Mouse (Mus musculus) stomach, postnatal 0 days (tissue): ENCODE results near the gene Fam187b. TPM values are rescaled to one million over a fixed set of nuclear protein-coding genes. Genes with fewer than 3 reads are reported as not detected.

Source experiments
- ATAC-seq: fragments of 200-750 bp; cut with Nextera tagmentation; 2 replicates; pipeline ENCODE4 v1.8.0; 2017; ENCODE audit not compliant: low FRiP score, low TSS enrichment
- DNase-seq: peaks from one replicate; pipeline ENCODE4 v3.0.0-alpha.2; 2016; ENCODE audit warnings: low spot score
- H3K27ac ChIP-seq: fragments of 300-500 bp; sonication (generic); replicated peaks from 2 replicates; pipeline ENCODE4 v1.5.1; 2014; ENCODE audit warnings: mild to moderate bottlenecking, control low read depth
- H3K27me3 ChIP-seq: fragments of 300-500 bp; sonication (generic); 2 replicates; pipeline ENCODE4 v1.6.1; 2014; ENCODE audit warnings: low read length; ENCODE audit not compliant: control insufficient read depth, insufficient read depth
- H3K36me3 ChIP-seq: fragments of 300-500 bp; sonication (generic); 2 replicates; pipeline ENCODE4 v1.6.1; 2014; ENCODE audit warnings: low read length, mixed read lengths; ENCODE audit not compliant: control insufficient read depth, insufficient read depth
- H3K4me1 ChIP-seq: fragments of 300-500 bp; sonication (generic); replicated peaks from 2 replicates; pipeline ENCODE4 v1.6.1; 2014; ENCODE audit warnings: antibody characterized with exemption; ENCODE audit not compliant: control insufficient read depth, insufficient read depth
- H3K4me2 ChIP-seq: fragments of 300-500 bp; sonication (generic); replicated peaks from 2 replicates; pipeline ENCODE4 v1.6.1; 2014; ENCODE audit warnings: low read depth, mild to moderate bottlenecking, control low read depth, moderate library complexity
- H3K4me3 ChIP-seq: fragments of 300-500 bp; sonication (generic); 2 replicates; pipeline ENCODE4 v1.5.1; 2014; ENCODE audit warnings: low read depth, low read length, control low read depth
- H3K9ac ChIP-seq: fragments of 300-500 bp; sonication (generic); 2 replicates; pipeline ENCODE4 v1.6.1; 2014; ENCODE audit warnings: mild to moderate bottlenecking, low read length, control low read depth, mixed read lengths
- H3K9me3 ChIP-seq: fragments of 300-500 bp; sonication (generic); 2 replicates; pipeline ENCODE4 v1.6.1; 2016; ENCODE audit warnings: low read length; ENCODE audit not compliant: control insufficient read depth
- CTCF ChIP-seq: IDR thresholded peaks from 2 replicates; pipeline ENCODE4 v1.5.1; 2016; ENCODE audit warnings: antibody characterized with exemption, low read depth, mild to moderate bottlenecking, moderate library complexity
- EP300 ChIP-seq: optimal IDR thresholded peaks from 2 replicates; pipeline ENCODE3; 2016; ENCODE audit warnings: antibody characterized with exemption
- WGBS: fragments of 180-500 bp; shearing (Covaris S2); extraction: QIAGEN DNeasy Blood & Tissue Kit; methylation state at CpG from one replicate; pipeline ENCODE4 v1.1.7; 2014; 5-methylcytosine and 5-hydroxymethylcytosine counted together
- polyA plus RNA-seq: library from polyadenylated mRNA; unstranded; fragments of >200 nt; fragmentation: Nextera tagmentation; extraction: Ambion mirVana; gene quantifications from 2 replicates; pipeline ENCODE4 v1.2.1, GENCODE M21; 2015

The Fam187b gene
- polyA plus RNA-seq, 1 experiment from 2014 or later, result 5.3 TPM

DNA sequence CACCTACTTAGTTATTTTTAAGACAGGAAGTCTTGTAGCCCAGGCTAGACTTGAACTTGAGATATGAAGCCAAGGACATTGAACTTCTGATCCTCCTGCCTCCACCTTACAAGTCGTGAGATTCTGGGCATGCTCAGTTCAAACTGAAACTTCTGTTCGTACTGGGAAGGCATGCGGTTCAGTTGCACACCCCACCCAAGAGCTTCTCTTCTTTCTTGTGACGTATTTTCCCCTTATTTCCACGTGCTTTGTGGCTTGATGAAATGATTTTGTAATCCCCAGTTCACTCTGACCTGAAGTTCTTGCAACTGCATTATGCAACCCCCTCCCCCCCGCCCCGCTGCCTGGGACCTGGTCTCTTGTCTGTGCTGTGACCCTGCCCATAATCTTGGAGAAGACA lies 58.1 kb downstream of the Fam187b start:
- no peak overlapping the region for H3K4me3 ChIP-seq
- H3K9ac ChIP-seq, result no peak overlapping the region
- no peak overlapping the region for H3K27ac ChIP-seq
- ATAC-seq, result no peak
- TF ChIP-seq CTCF (no peak), EP300 (no peak)
- H3K27me3 ChIP-seq, result no peaks in the 10 kb centered on the region
- WGBS, result 69% methylated on average over 7 of the region's 7 CpGs
- H3K36me3 ChIP-seq, result no peaks in the 10 kb centered on the region
- H3K9me3 ChIP-seq, result no peaks in the 10 kb centered on the region
- H3K4me2 ChIP-seq, result no peak overlapping the region
- no peaks in the 10 kb centered on the region for H3K4me1 ChIP-seq
- DNase-seq, result no peak

DNA sequence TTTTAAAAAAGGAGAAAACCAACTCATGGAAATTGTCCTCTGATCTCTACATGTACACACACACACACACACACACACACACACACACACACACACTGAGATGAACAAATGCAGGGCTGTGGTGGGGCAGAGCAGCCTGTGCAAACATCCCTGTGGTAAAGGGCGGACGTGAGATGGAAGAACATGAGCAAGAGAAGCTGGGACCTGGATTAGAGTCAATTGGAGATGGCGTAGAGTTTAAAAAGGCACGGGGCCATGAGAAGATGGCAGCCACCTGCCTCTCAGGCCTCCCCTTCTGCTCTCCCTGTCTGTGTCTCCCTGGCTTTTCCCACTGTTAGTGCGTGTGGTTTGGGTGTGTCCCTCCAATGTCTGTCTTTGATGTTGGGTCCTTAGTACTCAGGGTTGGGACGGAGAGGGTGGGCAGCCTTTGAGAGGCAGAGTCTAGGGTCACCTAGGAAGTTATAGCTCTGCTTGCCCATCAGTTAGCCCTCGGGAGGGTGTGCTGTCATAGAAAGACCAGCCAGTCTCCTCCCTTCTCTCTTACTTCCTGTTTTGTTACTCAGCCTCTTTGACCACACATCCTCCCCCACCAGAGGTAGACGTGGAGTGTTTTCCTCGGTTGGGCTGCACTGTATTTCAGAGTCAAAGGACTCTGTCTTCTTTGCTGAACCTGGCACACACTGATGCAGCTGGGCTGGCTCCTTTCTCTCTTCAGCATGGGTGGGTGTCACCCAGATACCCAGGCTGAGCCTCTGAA lies 60.0 kb downstream of the Fam187b start:
- no peak overlapping the region for H3K4me3 ChIP-seq
- no peaks in the 10 kb centered on the region for H3K27me3 ChIP-seq
- no peak overlapping the region for H3K27ac ChIP-seq
- no peak for TF ChIP-seq EP300
- no peak for TF ChIP-seq CTCF
- no peaks in the 10 kb centered on the region for H3K9me3 ChIP-seq
- no peaks in the 10 kb centered on the region for H3K4me1 ChIP-seq
- H3K36me3 ChIP-seq, result no peaks in the 10 kb centered on the region
- no peak for DNase-seq
- 0 out of 2 replicates have a peak, but pooled peaks have one; percentile 36 for ATAC-seq
- H3K9ac ChIP-seq, result no peak overlapping the region
- no peak overlapping the region for H3K4me2 ChIP-seq
- WGBS, result 33% methylated on average over 9 of the region's 9 CpGs

DNA sequence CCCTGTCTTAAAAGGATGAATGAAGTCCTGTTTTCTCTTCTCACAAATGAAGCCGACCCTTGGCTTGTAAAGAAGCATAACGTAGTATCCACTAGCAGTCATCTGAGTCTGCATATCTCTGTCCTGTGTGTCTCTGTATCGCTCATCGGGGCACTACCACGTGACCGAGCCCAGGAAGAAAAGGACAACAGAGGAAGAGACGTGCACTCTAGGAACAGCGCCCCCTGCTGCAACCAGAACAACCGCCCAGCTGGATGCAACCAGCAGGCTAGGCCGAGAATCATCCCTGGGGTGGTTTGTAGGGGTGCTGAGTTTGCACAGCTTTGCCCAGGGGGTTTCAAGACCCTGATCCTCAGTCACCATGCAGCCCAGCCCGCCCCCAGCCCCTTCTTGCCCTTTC lies 61.2 kb downstream of the Fam187b start:
- DNase-seq, result no peak

DNA sequence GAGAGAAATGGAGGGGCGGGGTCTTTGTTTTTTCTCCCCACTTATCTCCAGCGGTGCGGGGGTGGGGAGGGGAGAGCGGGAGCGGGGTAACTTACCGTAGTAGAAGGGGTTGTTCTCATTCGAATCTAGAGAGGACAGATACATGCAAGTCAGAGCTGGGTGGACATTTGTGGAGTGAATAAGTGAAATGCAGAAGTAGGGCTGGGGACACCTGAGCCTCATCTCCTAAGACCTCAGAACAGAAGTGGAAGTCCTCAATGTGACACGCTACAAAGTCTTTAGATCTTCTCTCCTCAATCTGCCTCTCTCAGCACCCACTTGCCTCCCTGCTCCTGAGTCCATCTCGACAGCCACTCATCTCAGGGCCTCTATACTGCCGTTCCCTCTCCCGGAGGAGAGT lies 61.7 kb downstream of the Fam187b start:
- Histone ChIP-seq H3K27me3 (no peaks in the 10 kb centered on the region), H3K9me3 (no peaks in the 10 kb centered on the region), H3K27ac (no peak overlapping the region), H3K4me2 (no peak overlapping the region), H3K4me1 (no peaks in the 10 kb centered on the region), H3K36me3 (no peaks in the 10 kb centered on the region), H3K9ac (no peak overlapping the region), H3K4me3 (no peak overlapping the region)
- no peak for ATAC-seq
- DNase-seq, result no peak
- TF ChIP-seq CTCF (no peak), EP300 (no peak)
- WGBS, result 87% methylated on average over 11 of the region's 11 CpGs

More for the DNA sequence above, 61.2 kb downstream of the Fam187b start:
- Histone ChIP-seq H3K27ac (no peak overlapping the region), H3K4me2 (no peak overlapping the region), H3K4me1 (no peaks in the 10 kb centered on the region), H3K9me3 (no peaks in the 10 kb centered on the region), H3K9ac (no peak overlapping the region), H3K4me3 (no peak overlapping the region), H3K36me3 (no peaks in the 10 kb centered on the region), H3K27me3 (no peaks in the 10 kb centered on the region)
- no peak for ATAC-seq
- no peak for TF ChIP-seq EP300
- peak; percentile 51 for TF ChIP-seq CTCF
- 67% methylated on average over 11 of the region's 11 CpGs for WGBS

DNA sequence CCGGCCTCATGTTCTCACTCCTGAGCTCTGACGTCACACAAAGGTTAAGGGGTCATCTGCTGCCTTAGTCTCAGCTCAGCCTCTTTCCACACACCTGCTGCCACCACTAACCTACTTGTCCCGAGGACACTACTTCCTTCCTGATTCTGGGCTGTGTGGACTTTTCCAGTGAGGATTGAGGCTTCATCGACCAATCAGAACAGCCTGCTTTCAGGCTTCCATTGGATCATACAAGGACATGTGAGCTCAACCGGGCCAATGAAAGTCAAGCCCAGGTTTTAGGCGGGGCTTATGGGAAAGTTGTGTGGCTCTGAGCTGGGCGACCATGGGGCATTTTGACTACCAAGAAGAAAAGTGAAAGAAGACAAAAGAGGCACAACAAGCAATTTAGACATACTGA lies 63.3 kb downstream of the Fam187b start:
- no peaks in the 10 kb centered on the region for H3K27me3 ChIP-seq
- TF ChIP-seq CTCF (no peak), EP300 (no peak)
- 84% methylated on average over 7 of the region's 7 CpGs for WGBS
- no peak overlapping the region for H3K9ac ChIP-seq
- H3K4me2 ChIP-seq, result no peak overlapping the region
- DNase-seq (no peak), ATAC-seq (no peak)
- H3K9me3 ChIP-seq, result no peaks in the 10 kb centered on the region
- no peak overlapping the region for H3K4me3 ChIP-seq
- H3K36me3 ChIP-seq, result no peaks in the 10 kb centered on the region
- no peak overlapping the region for H3K27ac ChIP-seq
- H3K4me1 ChIP-seq, result peaks cover 4% of the 10 kb centered on the region

DNA sequence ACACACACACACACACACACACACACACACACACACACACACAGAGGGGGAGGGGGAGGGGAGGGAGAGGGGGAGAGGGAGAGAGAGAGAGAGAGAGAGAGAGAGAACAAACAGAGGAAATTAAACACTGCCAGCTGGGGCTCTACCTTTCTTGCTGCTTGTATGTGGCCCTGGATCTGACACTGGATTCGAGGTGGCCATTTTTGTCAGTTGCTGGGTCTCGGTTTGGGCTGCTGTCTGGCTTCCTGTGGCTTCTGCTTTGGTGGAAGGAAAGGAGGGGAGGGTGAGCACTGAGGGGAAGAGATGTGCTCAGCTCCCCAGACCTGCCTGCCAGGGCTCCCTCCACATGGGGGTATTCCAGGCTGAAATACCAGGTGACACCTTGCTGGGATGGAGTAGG lies 64.1 kb downstream of the Fam187b start:
- 81% methylated on average over 2 of the region's 2 CpGs for WGBS
- TF ChIP-seq CTCF (no peak), EP300 (no peak)
- peaks cover 11% of the 10 kb centered on the region for H3K4me1 ChIP-seq
- H3K27ac ChIP-seq, result no peak overlapping the region
- H3K9me3 ChIP-seq, result no peaks in the 10 kb centered on the region
- no peaks in the 10 kb centered on the region for H3K27me3 ChIP-seq
- H3K36me3 ChIP-seq, result no peaks in the 10 kb centered on the region
- no peak overlapping the region for H3K4me3 ChIP-seq
- no peak for ATAC-seq
- H3K4me2 ChIP-seq, result no peak overlapping the region
- DNase-seq, result no peak
- no peak overlapping the region for H3K9ac ChIP-seq
